Mouse (Mus musculus): ENCODE measurements around the gene Sf3a1.
A peak's percentile ranks its signal among the peaks of the same experiment; 100 is the strongest.
"Not testable (repeated sequence)": the region's sequence is repeated elsewhere in the genome, so short reads cannot be mapped to it uniquely, and the experiment has no call there.

Gene Sf3a1

DNA sequence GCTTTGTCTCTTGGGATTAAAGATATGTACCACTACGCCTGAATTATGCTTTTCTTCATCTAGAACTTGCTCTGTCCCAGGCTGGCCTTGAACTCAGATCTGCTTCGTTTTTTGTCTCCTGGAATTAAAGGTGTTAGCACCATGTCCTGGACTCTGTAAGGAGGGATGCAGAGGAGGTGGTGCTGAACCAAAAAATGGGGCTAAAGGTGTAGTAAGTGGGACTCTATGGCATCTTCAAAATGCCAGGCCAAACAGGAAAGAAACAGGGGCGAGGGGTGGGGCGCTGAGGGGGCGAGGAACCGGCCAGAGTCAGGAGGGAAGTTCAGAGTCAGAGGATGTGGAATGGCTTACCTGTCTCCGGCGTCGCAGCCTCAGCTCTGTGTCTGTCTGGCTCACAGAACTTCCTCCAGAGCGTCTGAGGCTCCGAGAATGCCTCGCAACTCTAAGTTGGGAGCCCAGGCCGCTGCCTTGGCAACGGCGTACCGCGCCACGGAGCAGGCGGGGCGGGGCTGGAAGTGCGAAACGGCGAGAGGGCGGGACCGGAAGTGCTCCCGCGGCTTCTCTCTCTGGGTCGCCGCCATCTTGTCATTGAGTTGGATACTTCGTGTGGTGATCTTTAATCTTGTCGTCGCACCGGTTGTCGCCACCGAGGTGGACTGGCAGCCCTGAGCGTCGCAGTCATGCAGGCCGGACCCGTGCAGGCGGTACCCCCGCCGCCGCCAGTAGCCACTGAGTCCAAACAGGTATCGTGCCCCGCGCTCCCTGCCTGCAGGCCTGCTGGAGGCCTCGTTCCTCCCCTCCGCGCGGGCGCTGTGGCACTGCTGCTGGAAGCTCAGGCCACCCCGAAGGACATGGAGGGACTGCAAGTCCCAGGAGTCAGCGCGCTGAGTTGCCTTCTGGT is at the start of gene Sf3a1, which contains the start of gene Ccdc157:
TSS of gene Sf3a1 (plus strand) at position 543 of the 901 bp plus-strand sequence.
TSS of gene Ccdc157 (minus strand) at position 486 of the 901 bp plus-strand sequence.
- DNase-seq = peak; percentile 88

DNA sequence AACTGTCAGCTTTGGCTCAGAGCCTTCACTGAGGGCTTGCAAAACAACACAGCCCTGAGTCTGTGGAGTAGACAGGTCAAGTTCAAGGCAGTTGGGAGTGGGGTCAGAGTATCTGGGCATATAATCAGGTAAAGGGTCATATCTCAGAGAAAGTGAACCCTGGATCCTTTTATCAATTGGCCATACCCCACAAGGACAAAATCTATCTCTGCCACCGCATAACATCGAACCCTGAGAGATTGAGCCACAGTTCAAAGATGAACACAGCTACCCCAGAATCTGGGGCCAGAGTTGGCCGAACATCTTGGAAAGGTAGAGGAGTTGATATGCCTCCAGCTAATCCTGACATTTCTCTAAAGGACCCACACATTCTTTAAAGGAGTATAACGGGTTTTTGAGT is 48.1 kb upstream of the Sf3a1 start:
- DNase-seq = no peak

DNA sequence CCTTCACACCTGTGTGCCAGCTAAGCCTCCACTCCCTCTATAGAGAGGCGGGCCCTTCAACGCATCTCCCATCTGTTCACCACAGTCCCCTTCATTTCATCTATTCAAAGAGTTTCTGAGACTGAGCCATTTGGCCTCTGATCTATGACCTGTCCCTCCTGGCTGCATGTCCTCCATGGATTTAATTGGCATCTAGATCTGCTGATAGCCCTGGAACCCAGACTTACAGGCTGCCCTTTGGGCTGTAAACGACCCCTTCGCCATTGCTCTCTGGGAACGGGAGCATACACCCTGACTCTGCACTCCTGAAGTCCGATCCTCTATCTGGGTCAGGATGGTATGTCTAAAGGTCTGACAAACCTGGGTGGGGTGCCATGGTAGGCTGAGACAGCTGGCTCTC is 47.3 kb upstream of the Sf3a1 start:
- no peak for DNase-seq

DNA sequence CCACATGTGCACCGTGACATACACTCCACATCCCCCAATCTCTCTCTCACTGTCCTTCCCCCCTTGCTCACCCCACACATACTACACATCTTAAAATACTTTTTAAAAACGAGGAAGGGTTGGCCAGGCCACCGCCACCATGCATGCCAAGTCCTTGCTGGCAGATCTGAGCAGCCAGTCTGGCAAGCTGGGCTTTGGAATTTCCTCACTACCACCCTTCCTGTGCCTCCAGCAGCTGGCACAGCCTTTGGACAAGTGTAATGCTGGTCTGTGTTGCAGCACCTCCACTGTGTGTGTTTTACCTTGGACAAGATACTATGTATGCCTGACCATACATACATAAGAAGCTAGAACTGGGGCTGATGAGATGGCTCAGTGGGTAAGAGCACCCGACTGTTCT is 46.7 kb upstream of the Sf3a1 start:
- DNase-seq = no peak

DNA sequence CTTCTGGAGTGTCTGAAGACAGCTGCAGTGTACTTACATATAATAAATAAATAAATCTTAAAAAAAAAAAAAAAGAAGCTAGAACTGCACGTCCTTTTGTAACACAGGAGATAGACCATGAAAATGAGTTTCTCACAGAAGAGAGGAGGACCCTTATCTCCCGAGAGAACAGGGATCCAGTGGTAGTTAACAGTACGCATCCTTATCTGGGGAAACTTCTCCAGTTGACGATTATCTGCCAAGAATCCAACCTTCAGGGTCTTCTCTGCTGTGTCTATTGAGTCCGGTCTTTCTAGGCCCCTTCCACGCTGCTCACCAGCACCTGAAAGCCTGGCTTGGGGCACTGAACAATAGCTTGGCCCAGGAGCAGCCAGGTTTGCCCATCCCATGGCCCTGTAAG is 46.2 kb upstream of the Sf3a1 start:
- no peak for DNase-seq

DNA sequence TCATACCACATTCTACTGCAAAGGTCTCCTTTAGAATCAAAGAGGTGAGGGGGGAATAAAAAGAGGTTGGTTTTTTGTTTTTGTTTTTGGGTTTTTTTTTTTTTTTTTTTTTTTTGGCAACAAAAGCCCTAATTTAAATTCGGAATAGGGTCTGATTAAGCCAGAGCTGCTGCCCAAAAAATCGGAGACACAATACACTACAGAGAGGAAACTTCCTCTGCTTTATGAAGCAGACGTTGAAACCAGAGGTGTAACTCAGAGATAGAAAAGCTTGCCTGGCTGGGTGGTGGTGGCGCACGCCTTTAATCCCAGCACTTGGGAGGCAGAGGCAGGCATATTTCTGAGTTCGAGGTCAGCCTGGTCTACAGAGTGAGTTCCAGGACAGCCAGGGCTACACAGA is 45.6 kb upstream of the Sf3a1 start:
- not testable (repeated sequence) for DNase-seq

DNA sequence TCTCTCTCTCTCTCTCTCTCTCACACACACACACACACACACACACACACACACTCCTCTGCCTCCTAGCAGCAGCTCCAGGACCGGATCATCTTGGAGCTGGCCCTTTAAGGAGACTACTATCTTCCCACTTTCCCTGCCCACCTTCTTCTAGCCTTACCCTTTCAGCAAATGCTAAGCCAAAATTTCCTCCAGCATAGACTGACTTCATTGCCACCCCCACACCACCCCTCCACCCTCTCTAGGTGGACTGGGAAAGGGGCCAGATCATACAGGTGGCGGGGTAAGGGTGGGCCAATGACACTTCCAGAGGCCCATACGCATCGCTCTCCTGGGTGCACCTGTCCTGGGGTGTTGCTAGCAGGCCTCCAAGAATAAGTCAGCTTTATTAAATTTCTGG is 44.7 kb upstream of the Sf3a1 start:
- DNase-seq = no peak

DNA sequence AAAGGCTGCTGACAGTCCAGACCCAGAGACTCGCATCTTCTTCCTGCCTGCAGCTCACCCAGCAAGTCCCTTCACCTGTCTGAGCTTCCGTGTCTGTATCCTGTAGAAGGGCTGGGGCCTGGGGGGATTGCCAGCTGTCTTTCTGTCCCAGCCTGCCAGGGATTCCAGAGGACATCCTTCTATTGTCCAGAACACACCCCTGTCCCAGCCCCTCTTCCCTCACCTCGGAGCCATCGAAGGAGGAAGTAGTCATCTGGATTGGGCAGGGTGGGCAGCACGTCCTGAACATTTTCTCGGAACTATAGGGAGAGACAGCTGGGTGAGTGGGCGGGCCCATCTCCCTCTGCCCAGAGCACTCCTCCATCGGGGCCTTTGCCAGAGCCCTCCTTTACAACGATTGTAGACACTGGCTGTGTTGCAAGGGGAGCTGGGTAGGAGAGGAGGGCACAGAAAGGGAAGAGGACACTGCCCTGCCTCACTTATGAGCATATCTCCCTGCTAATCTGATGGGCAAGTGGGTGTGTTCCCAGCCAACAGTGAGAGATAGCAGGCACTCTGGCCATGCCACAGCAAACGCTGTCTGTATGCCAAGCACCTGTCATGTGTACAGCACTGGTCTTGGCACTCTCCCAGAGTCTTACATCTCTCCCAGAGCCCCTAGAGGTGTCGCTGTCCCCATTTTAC is 43.5 kb upstream of the Sf3a1 start:
- DNase-seq = no peak

DNA sequence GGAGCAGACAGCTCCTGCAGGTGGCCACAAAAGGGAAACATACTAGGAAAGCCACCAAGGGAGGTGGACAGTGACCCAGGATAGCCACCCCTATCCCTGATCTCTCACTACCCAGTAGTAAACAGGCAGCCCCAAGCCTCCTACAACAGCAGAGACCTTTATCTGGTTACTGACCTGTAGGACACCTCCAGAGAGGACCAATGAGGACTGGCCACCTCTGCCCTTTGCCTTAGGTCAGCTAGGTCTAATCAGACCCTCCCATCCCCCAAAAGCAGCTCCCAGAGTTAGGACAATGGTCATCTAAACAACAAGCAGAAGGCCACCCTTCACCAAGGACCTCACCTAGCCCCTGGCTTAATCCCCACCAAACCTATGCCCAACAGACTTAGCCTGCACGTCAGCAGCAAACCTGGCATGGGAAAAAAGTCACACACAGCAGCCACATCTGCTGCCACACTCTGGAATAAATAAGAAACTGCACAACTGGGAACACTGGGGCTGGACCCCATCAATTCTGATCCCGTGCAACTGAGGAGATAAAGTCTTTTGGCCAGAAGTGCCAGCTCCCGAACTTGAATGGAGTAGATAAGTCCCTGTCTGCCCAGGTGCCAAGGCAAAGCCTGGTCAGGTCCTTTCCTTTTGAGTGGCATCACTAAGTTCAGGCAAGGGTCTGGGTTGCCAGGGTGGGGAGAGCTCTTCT is 42.6 kb upstream of the Sf3a1 start:
- DNase-seq = no peak

DNA sequence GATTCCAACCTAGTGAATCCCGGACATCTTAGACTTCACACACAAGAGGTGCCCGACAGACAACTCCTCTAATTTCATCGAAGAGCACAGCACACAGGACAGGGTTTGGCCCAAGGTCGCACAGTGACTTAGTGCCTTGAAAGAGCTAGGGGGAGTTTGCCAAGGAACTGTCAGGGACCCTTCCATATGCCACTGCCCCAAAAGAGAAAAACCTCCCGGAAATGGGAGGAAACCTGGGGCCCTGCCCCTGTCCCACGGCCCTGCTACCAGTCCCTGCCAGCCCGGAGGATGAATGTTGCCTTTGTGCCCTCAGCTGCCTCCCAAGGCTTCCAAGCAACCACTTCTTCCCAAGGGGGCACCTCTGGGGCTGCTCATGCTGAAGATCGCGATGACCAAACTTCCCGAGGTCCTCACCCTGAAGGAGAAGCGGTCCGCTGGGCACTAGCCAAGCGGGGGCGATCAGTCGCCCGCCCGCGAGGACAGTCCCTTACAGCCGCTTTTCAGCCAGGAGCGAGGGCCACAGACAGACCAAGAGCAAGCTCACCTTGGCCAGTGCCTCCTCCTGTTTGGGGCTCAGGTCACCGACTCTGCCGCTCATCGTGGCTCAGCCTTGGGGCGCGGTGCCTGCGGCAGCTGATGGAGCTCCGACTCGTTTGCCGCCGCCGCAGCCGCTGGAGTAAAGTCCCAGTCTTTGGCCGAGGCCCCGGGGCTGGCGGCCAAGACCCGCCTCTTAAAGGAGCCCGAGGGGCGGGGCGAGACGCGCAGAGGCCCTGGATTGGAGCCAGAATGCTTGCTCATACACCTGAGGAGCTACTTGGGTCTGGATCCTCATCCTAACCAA is 41.8 kb upstream of the Sf3a1 start:
- DNase-seq = peak; percentile 74

DNA sequence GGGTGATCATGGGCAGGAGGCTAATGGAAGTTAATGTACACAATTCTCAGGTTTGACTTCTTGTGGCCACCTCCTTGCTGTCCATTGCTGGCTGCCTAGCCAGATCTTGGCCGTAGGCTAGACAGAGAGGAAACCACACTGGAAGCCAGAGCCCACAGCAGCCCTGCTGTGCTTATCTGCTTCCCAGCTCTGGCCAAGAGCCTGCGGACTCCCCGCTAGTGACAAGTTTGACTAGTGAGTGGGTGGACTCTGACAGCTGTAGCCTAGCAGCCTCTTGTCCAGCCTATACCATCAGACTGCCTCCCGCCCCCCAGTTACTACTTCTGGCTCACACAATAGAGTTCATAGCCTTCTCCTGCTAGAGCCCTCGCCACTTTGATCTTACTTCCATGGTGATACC is 40.5 kb upstream of the Sf3a1 start:
- DNase-seq = no peak

DNA sequence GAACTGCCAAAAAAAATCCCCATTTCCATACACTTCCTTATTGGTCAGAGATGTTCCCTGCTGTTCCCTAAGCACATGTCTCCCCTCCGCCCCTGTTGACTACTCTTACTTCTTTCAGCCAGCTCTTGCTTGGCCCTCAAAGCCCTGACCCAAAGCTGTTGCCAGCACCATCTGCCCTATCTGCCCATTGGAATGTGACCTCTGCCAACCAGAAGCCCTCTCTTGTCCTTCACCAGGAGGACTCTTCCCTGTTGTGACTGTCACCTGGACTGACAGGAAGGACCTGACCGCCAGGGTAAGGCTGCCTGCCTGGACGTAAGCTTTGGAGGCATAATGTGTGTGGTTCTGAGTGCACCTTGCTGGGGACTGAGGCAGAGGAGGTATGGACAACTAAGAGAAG is 38.5 kb upstream of the Sf3a1 start:
- DNase-seq = no peak

DNA sequence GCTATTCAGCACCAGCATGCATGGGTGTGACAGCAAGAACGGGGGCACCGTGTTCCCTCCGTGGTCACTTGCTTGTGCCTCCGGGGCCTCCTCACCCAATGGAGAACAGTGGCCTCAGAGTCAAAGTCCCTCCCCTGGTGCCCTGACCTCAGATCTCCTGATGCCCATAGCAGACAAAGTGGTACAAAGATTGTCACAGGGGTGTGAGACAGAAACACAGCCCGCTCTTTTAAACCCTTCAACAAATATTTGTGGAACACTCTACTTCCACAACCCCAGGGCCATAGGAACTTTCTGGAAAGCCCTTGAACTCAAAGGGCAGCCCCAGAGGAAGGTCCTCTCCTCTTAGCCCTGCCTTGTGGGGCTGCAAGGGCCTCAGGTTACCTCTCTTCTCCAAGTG is 37.9 kb upstream of the Sf3a1 start:
- DNase-seq = no peak

DNA sequence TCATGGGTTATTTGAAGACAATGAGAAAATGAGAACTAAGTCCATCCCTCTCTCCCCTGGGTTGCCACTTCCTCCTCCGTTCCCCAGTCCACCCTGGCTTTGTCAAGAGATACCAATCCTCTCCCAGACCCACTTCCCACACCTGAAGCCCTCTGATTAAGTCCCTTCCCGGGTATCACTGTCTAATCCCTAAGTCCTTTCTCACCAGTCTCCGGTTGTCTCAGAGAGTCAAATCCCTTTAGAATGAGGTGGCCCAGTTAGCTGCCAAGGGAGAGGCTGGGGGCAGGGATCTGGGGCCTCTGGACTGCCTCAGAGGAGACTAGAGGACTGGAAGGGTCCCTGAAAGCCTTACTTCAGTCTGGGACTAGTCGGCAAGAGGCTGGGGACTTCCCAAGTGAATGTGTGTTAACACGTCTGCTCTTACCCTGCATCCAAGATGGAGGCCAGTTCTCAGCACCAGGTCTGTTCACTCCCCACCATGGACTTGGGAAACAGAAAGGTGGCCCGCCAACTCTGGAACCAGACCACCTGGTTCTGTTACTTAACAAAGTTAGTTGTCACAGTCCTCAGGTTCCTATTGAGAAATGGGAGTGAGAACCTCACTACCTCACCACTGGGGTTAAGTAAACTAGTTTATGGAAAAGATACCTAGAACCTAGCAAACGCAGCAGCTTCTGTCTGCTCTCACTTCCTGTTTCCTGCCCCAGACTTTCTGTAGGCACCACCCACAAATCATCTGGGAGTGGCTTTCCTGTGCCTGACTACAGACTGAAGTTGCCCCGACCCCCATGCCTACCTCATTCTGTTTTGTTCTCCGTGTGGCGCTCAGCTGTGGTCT is 37.2 kb upstream of the Sf3a1 start, which contains the start of gene Sec14l2:
TSS of gene Sec14l2 (minus strand) at position 674 of the 838 bp plus-strand sequence.
- DNase-seq = no peak

DNA sequence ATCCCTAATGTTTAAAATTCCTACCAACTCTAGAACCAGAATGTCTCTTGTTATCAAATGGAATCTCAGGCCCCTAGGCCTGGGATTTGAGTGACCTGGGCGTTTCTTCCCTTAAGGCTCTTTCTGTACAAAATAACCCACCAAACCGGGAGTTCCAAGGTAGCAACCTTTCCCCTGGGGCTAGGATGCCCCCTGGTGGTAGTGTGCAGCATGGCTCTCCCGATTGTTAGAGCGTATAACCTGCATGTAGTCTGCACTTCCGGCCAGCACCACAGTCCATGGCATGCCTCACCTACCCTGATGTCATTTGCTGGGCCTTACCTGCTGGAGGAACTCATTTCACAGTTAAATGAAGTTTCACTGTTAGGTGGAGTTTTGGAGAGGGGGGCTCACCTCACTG is 36.2 kb upstream of the Sf3a1 start:
- no peak for DNase-seq

DNA sequence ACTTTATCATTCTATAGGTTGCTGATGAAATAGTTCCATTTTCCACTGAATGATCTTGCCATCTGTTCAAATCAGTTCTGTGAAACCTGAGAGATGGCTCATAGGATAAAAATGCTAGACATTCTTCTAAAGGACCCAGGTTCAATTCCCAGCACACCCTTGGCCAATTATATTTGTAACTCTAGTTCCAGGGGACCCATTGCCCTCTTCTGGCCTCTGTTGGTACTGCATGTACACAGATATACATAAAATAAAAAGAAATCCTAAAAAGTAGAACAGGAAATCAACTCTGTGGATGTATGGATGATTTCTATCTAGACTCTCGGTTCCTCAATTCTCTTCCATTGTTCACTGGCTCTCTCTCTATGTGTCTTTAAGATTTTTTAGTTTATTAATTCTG is 33.1 kb upstream of the Sf3a1 start:
- DNase-seq = no peak

DNA sequence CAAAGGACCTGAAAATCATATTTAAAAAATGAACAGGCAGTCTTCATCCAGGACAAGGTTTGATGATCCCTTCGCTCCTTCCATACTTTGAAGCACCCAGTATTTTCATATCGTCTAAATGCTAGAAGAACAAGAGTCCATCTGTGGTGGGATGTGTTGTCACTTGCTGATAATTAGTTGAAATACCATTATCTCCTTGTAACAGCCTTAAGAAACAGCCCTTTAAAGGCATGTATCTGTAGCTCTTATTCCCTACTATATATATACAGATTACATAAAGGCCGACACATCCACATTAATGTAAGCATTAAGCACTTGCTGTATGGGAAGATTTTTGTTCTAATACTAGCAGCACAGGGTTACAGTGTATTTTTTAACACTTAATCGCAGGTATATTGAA is 31.7 kb upstream of the Sf3a1 start:
- not testable (repeated sequence) for DNase-seq

DNA sequence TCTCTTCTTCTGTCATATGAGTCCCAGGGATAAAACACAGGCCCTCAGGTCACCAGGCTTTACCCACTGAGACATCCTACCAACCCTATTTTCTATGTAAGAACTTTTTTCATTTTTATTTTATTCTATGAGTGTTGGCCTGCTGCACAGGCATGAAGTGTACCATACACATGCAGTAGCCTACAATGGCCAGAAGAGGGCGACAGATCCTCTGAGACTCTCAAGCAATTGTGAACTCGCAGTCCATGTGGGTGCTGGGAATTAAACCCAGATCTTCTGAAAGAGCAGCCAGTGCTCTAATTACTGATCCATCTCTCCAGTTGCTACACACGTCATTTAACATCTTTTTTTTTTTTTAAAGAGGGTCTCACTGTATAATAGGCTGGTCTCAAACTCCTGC is 26.7 kb upstream of the Sf3a1 start:
- no peak for DNase-seq

DNA sequence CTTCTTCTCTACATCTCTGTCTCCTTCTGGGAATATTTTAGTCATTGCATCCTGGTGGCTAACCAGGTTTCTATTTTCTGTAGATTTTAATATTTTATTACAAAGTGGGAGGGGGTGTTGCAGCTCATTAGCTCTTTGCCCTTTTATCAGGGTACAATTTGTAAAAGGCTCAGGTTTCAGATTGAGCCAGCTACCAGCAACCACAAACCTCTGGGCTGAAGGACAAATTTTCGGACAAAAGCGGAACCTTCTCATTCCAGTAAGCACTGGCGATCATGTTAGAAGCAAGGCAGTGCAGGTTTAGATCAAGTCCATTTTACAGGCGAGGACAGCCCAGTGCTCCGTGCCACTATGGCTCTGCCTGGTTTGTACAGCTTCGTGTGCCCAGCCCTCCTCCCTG is 25.8 kb upstream of the Sf3a1 start:
- no peak for DNase-seq

DNA sequence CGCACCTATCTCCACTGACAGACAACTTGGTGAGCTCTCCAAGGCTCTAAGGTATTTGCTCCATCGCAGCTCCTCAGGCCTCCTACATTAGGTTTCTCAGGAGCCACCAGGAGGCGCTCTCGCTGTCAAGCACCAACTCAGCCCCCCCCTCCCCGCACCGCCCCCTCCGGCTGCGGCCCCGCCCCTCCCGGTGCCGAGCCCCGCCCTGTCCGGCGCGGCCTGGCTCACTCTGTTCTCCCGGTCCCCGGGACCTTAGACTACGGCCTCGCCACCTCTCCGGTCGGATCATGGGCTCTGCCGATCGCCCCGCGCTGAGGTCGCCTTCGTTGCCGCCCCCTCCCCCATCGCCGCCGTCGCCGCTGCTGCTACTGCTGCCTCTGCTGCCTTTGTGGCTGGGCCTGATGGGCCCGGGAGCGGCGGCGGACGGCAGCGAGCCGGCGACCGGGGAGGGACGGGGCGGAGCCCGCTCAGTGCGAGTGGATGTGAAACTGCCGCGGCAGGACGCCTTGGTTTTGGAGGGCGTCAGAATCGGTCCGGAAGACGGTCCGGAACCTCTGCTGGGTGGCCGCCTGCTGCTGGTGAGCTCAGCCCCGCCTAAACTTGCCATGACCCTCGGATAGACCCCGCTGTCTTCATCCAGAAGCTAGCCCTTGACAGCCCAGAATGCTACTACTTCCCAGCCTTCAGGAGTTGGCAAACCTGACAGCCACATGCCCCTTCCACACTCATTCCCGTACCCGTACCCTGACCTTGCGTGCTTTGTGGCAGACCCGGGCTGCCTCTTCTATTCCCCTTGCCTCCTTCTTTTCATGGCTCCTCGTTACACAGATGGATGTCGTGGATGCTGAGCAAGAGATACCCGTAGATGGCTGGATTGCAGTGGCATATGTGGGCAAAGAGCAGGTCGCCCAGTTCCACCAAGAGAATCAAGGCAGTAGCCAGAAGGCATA is 24.9 kb upstream of the Sf3a1 start, which contains the start of gene Rnf215:
TSS of gene Rnf215 (plus strand) at position 217 of the 950 bp plus-strand sequence.
- DNase-seq = peak; percentile 87

Measured in cerebellum, adult 11 months (tissue).